Mouse (Mus musculus) liver (tissue): ENCODE measurements around the gene Snx30.

Experiments used
- DNase-seq: peaks from one replicate; pipeline ENCODE4 v3.0.0-alpha.2; 2020; ENCODE audit warnings: mixed read lengths

The Snx30 gene

DNA sequence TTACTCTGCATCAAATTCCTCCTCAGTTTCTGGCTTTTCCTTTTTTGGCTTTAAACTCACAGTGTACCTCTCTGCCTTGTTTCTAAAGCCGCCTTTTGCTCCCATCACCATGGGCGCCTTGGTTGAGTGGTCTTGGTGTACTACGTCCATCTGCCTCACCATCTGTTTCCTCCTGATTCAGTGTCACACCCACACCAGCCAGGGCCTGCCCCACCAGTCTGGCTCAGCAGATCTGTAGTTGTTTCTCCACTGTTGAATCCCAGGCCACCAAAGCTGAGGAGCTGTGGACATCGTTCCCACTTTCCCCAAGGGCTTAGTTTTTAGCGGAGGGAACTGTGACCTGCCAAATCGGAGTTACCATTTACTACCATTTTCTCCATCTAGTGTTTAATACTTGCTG is 20.0 kb downstream of the Snx30 start:
- DNase-seq: peak; percentile 51

GRCm38 (mm10) chr4:59826381-59826780 is 20.7 kb downstream of the Snx30 start:
- no peak for DNase-seq

- DNase-seq: no peak
Measured at GRCm38 (mm10) chr4:59829072-59829471, 23.4 kb downstream of the Snx30 start.

DNA sequence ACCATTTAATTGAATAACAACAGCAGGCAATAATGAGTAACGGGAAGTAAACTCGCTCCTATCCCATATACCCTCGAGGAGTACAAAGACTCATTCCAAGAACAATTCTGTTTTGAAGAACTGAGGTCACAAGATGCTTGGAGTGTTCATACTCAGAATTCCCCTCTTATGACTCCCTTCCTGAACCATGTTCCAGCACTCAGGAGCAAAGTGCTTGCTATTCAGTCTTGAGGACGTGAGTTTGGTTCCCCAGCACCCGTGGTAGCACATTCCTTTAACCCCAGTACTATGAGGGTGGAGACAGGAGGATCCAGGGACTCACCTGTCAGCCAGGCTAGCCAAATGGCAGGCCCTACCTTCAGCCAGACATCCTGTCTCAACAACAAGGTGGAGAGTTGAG is 25.4 kb downstream of the Snx30 start:
- DNase-seq: no peak

DNA sequence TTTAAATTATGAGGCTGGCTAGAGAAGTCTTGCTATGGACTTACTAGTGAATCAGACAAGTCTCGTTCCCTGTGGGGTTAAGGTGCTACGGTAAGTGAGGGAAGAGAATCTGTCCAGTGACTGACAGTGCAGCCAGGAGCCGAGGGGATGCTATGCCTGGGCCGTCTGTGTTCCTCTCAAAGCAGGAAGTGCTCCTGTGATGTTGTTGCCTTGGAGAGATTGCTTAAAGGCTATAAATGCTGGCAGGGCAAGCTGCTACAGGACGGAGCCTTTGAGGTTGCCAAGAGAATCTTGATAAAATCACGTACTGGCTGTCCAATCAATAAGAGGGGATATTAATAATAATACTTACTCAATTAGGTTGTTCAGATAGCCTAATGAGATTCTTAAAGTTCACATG is 27.2 kb downstream of the Snx30 start:
- no peak for DNase-seq

DNA sequence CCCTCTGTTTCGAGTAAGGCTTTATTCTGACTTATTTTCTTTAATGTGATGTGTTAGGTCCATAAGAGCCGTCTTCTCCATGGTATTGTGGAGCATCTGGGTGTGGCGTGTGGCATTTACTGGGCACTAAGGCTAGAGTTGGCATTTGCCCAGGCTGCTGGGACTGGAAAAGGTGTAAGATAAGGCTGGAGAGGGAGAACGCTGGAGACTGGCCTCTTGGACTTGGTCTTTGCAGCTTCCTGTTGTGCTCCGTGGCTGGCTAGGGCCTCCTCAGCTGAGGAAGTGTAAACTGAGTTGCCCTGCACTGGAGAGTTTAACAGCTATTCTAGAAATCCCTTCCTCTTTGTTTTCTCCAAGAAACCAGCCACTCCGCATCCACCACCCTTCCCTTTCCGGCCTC is 32.0 kb downstream of the Snx30 start:
- peak; percentile 10 for DNase-seq

GRCm38 (mm10) chr4:59844460-59845244 is 39.0 kb downstream of the Snx30 start:
- DNase-seq: peak; percentile 11

DNA sequence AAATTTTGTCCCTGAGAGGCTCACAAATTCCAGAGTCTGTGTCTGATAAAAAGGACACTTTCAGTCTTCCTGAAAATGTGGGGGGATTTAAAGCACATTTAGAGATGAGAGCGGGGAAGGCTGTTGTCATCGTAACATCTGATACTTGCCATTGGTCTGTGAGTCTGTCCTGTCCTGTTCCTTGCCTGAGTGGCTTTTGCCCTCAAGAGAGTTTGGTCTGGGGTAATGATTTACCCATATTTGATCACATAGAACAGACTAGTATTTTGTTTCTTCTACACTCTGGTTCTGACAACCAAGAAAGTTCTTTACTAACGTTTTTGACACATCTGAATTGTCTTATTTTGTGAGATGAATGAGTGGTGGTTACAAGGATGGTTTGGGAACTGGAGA is 39.6 kb downstream of the Snx30 start:
- DNase-seq: no peak

DNA sequence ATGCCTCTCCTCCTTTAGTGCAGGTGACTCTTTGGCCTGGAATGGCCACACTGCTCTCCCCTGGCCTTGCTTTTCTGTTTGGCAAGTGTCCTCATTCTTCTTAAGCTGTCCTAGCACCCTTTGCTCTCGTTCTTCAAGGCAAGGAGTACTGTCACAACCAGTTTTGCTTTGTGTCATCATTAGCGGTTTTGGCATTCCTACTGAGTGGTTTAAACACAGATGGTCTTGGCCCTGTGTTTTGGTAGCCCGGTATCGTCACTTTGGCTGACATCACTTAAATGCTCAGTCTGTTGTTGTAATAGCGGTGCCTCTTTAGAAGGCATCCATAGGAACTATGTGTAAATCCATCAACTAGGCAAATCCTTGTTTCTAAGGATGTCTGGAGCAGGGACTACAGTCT is 41.8 kb downstream of the Snx30 start:
- no peak for DNase-seq

GRCm38 (mm10) chr4:59850181-59850580 is 44.5 kb downstream of the Snx30 start:
- peak; percentile 76 for DNase-seq

DNA sequence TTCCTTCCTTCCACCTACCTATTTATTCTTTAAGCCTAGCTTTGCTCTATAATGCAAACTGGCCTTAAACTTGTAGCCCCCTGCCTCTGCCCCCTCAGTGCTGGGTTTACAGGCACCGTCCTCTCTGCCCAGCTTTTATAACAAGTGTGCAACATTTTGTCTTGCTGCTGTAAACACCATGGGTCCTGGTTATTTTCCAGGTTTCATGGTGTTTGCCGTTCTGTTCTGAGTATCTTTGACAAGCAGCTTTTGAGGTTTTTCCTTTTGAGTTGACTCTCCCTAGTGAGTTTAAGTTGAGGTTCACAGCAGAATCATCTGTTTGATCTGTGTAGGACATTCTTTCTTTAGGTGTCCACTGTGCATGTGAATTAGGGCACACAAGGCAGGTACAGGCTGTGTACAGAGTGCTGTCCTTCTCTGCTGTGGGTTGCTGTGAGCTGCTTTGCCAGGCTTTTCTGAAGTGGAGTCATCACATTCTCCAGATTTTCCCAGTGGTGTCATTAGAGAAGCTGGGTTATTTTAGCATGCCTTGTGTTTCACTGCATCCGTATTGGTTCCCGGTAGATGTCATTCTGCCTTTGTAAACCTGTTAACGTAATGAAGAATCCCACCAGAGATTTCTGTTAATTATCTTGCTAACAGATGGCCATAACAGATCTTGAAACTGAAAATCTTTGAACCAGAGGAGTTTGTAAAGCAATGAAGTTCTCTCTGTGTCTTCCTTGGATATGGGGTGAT is 45.4 kb downstream of the Snx30 start:
- no peak for DNase-seq

DNA sequence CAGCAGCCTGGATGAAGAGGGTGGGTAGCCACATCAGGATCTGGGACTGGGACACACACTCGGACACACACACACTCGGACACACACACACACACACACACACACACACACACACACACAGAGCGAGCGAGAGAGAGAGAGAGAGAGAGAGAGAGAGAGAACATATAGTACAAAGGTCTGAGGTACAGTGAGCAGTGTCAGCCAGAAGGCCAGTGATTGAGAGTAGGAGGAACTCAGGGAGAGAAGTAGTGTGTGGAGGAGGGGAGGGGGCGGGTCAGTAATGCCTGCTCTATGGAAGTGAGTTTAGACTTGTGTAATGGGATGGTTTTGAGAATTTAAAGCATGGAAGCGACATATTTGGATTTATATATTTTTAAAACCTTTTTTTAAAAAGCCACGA is 47.5 kb downstream of the Snx30 start:
- DNase-seq: no peak

- DNase-seq: no peak
Measured at GRCm38 (mm10) chr4:59859693-59860425, 54.2 kb downstream of the Snx30 start.

- no peak for DNase-seq
Measured at GRCm38 (mm10) chr4:59860431-59860830, 54.8 kb downstream of the Snx30 start.

DNA sequence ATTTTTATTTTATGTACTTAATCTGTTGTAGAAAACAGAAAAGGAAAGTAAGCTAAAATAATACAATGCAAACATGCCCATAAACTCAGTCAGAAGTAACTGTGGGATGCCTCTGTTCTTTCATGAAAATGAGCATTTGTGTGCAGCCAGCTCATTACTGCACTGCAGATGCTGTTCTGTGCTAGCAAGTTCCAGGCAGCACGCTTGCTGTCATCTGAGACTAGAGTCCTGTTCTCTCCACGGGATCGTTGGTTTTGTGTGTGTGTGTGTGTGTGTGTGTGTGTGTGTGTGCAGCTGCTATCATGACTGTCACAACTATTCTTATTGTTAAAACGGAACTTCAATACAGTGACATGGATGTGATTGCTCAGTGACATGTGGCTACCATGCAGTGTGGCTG is 56.2 kb downstream of the Snx30 start:
- DNase-seq: no peak

DNA sequence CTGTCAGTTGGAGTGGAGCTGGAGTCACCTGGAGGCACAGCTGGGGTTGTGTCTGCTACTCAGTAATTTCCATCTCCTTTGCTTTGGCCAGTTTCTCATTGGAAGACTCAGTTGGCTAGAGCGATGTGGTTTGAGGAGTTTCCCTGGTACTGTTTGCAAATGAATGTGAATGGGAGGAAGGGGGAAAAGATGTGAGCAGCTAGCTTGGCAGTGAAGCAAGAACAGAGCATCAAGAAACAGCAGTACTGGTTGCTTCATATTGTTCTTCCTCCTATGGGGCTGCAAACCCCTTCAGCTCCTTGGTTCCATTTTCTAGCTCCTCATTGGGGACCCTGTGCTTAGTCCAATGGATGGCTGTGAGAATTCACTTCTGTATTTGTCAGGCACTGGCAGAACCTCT is 56.7 kb downstream of the Snx30 start:
- no peak for DNase-seq

- DNase-seq: peak; percentile 43
Measured at GRCm38 (mm10) chr4:59863869-59864268, 58.2 kb downstream of the Snx30 start.

DNA sequence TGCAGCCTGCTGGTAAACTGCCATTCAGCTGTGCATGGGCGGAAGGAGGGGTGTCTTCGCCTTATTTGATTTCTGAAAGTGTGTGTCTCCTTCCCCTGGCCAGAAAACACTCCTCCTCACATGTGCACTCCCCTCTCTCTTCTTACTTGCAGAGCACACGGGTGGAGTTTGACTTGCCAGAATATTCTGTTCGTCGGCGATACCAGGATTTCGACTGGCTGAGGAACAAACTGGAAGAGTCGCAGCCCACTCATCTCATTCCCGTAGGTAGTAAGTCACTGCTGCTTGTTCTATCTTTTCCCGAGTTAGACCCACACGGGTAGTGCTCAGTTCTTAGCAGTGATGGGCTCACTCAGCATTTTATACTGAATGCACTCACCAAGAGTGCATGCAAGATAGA is 62.4 kb downstream of the Snx30 start:
- no peak for DNase-seq

GRCm38 (mm10) chr4:59869488-59870057 is 63.9 kb downstream of the Snx30 start:
- no peak for DNase-seq

GRCm38 (mm10) chr4:59870433-59870832 is 64.8 kb downstream of the Snx30 start:
- no peak for DNase-seq

- peak; percentile 71 for DNase-seq
Measured at GRCm38 (mm10) chr4:59870859-59871591, 65.4 kb downstream of the Snx30 start.

DNA sequence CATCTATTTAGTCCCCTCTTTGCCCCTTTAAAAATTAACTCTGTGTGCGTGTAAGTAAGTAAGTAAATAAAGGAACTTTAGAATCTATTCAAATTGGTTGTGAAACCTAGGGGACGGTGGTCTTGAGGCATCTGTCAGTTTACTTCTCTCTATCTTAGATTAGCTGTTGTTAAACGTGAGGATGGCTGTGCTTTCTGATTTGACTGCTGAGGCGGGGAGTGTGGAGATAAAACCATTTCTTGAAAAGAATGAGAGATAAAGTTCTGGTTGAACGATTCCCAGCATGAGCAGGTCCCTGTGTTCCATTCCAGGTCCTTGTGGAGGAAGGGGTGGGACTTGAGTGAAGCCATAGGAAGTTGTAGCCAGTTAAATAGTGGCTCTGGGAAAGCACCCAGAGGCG is 67.6 kb downstream of the Snx30 start:
- DNase-seq: no peak

GRCm38 (mm10) chr4:59873830-59874229 is 68.2 kb downstream of the Snx30 start:
- no peak for DNase-seq
